Mouse (Mus musculus) lung, postnatal 36 days (tissue): Measurements from ENCODE around the gene Tnks2.
"Not testable (repeated sequence)": the region's sequence is repeated elsewhere in the genome, so short reads cannot be mapped to it uniquely, and the experiment has no call there.

Experiments
- DNase-seq: peaks from one replicate; pipeline ENCODE4 v3.0.0; 2022; ENCODE audit warnings: mixed read lengths

Tnks2 gene

DNA sequence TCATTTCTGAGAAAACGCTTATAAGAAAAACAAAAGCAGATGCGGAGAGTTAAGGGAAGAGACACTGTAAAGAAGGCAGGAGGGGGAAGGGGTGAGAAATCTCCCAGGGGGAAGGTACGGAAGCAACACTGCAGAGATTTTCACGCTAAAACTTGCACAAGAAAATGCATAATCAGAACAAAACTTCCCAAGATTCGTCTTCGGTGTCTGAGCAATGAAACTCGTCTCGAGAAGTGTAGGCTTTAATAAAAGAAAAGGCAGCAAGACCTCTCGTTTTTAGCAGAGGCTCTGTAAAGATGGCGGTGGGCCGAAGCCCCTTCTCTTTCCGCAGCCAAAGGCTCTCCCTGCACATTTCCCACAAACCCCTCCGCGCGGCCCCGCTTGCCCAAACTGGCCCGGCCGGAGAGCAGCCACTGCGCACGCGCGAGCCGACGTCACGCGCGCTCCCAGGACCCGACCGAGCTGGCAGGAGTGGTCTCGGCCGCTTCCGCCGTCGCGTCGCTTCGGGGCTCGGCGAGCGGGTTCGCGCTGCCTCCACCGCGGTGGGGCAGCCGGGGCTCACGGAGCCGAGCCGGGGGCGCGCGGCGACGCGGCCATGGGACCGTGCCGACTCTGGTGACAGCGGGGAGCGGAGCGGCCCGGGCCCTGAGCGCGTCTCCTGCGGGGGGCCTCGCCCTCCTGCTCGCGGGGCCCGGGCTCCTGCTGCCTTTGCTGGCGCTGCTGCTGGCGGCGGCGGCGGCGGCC, at the start of gene Tnks2:
Tnks2 (plus strand) TSS at position 445 of the 744 bp plus-strand sequence.
- peak; percentile 97 for DNase-seq

DNA sequence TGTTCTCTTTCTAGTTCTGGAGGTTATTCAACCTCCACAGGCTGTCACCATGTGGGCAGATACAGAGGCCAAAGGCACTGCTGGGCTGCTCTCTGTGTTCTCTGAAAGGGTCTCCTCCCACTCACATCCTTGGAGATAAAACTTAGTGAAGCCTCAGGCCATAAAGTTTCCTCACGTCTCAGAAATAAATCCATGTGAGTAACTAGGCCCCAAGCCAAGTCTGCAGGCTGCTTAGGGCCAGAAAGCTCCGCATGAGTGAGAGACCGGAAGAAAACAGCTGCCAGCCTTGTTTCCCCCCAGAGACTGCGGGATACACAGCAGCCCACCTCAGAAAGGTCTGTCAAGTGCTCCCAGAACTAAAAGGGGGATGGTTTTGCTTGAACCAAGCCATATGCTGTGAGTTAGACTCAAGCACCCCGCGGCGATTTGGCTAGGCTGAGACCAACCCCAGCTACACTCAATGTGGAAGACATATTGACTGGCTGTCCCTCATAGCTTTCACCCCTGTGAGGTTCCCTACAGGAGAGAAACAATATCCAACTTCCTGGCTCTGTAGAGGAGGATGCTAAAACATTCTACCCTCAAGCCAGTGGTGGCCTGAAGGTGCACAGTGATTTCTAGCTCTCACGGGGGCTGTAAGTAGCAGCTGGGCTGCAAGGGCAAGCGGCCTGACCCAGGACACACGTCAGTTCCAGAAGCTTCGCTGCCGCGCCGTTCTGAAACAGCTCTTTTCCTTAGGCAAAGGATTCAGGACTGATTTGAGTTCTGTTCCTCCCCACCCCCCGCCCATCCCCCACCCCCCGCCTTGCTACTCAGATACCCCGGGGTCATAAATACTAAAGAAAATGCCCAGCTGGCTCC, 43.9 kb upstream of the Tnks2 start:
- DNase-seq: peak; percentile 62

DNA sequence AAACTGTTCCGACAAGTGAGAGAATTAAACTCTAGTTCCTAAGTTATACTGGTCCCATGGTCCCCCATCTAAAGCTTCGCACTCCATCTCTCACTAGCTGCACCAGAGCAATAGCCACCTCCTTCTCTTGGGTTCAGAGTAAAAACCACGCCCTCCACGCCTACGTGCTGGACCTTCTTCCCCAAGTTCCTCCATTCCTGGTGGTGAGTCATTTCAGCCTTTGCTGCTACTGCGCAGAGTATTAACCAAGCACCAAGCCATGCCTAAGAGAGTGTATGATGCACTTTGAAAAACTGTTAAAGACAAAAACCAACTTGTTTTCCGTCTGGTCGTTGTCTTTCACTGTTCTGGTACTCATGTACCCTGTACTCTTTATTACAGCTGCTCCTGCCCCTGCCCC, 41.4 kb upstream of the Tnks2 start:
- DNase-seq: peak; percentile 61

DNA sequence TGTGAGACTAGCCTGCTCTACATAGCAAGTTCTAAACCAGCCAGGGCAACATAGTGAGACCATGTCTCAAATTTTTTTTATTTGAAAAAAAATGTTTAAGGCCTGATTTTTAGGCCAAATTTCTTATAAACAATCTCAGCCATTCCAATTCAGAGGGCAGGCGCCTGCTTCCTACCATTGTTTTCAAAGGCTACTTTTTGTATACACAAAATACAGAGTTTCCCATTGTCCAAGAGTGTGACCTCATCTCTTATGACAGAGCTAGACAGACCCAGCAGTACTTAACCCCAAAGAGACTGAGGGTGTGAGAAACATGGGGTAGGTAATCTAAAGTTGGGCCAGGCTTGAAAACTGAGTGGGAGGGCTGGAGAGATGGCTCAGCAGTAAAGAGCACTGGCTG, 40.6 kb upstream of the Tnks2 start:
- peak; percentile 47 for DNase-seq

DNA sequence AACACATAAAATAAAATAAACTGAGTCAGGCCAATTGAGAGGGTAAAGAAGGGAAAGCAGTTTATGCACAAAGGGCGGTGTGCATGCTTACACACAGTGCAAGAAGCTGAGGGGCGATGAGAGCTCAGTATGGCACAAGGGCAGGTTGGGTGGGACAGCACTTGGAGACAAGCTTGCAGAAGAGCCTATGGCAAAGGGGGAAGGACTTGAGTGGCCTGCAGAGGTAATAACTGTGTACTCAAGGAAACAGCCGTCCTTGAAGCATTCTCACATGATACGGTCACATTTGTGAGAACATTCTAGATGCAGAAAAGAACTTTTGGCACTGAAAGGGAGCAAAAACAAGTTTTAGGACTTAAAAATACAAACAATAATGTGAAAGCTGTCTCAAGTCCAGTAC, 40.0 kb upstream of the Tnks2 start:
- DNase-seq: no peak

DNA sequence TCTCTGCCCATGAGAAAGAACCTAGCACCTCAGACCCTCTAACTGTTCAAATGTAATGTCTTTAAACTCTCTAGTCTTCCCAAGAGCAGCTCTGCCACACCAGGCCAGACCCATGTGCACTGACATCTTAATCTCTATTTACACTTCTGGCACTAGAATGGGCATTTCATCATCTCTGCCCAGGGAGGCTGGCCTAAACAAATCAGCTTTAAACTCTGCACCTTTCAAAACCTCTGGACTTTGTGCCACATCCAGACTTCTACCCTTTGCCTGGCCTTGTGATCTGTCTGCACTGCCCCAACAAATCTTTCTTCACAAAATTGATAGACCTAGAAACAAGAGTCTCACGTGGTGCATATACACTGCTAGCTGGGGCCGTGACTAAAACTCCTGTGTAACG, 38.8 kb upstream of the Tnks2 start:
- peak; percentile 68 for DNase-seq

DNA sequence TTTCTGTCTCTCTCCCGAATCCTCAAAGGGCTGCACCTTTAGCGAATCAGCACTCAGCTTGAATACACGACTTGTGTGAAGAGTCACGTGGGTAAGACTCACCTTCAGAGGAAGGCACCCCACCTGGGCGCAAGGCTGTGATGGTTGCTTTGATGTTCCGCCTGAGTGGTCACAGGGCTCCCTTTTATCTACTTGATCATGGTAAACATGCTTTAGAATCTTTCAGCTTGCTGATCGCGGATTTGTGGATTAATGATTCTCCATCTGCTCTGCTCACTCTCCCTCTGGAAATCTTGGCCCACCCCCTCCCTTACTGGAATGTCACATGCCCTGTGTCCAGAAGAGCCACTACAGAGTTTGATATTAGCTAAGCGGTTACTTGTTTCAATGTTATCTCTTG, 37.1 kb upstream of the Tnks2 start:
- DNase-seq: no peak

DNA sequence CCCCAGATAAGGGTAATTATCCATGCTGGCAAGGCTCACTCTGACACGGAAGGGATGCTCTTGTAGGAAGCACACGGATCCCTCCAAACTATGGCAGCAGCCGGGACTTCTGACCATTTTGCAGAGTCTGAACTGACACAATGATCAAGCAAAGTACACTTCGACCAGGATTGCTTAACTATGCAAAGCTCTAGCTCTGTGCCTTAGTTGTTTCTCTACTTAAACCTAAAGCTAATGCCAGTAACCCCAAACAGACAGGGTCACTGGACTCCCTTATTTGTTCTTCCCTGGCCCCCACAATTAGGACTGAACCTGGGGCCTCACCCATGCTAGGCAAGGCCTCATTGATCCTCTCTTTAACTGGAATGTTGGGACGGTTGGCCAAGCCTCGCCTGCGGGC, 33.7 kb upstream of the Tnks2 start:
- no peak for DNase-seq

DNA sequence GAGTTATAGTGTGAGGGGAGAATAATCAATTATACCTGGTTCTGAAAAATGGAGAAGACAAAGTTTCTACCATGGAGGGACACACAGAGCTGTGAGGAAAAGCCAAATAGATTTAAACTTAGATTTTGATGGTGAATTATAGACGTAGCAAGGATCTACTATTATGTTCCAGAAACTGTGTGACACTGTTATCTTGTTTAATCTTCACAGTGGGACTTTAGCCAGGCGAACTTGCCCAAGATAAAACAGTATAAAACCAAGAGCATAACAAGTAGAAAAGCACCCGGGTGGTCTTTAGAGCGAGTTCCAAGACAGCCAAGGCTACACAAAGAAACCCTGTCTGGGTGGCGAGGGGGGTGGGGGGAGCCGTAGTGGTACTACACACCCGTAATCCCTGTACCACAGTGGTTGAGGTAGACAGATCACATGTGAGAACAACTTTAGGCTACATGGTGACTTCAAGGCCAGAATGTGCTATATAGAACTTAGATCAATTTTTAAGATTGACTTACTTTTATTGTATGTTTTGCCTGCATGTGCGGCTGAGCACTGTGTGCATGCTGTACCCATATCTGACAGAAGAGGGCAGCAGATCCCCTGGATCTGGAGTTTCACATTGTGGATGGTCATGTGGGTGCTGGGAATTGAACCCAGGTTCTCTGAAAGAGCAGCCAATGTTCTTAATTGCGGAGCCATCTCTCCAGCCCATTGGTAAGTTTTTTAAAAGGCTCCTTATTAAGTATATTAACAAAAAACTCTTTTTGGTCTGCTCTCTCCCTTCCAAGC, 32.0 kb upstream of the Tnks2 start:
- no peak for DNase-seq

DNA sequence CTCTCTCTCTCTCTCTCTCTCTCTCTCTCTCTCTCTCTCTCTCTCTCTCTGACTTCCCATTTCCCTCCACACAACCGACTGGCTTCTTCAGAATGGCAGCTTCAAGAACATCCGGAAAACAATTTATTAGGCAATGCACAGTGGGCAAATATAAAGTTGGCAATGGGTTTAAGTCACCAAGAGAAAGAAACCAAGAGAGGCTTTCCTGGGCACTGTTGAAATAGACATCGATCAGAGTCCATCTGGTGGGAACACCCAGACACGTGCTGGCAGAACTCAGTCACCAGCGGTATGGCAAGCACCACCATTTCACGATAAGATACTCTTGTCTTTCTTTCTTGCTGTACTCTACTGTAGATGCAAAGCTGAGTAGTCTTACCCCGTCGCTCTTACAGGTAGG, 30.6 kb upstream of the Tnks2 start:
- DNase-seq: no peak

DNA sequence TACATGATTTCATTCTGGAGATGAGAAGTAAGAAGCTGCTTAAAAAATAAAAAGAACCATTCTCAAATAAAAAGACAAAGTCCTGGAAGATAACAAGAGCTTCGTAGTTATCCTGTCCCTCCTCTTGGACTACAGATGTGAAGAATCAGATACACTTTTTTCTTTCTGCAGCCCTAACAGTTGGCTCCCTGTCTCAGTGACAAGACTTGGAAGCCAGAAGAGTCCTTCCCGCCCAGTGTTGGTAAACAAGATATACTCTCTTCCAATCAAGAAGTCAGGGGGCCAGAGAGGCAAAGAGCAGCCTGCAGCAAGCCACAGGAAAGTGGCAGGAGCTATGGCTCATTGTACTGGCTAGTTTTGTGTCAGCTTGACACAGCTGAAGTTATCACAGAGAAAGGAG, 27.2 kb upstream of the Tnks2 start:
- no peak for DNase-seq

DNA sequence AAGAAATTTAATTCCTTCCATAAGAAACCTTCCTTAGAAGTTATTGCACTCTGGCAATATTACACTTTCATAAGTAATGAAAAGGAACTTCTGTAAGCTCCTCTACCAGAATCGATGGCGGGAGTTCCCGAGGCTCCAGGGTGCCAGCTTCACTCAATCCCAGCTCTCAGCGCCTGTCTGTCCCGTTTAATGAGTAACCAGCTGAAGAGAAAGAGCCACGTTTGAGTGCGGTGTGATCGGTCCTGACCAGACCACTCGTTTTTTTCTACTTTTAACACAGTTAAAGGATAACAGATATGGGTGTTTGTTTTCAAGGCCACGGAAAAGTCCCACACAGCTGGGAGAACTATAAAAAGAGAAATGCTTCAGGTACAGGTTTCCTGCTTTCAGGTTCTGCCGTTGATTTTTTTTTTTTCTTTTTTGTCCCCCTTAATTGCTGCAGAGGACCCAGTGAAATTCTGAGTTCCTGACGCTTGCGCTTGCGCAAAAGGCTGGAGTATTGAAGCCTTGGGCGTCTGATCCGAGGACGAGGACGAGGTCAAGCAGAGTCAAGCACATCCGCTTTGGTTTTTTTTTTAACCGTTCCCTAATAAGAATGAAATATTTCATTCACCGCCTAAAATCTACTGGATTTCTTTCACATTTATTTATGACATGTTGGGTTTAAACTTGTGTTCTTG, 25.5 kb upstream of the Tnks2 start:
- DNase-seq: no peak

DNA sequence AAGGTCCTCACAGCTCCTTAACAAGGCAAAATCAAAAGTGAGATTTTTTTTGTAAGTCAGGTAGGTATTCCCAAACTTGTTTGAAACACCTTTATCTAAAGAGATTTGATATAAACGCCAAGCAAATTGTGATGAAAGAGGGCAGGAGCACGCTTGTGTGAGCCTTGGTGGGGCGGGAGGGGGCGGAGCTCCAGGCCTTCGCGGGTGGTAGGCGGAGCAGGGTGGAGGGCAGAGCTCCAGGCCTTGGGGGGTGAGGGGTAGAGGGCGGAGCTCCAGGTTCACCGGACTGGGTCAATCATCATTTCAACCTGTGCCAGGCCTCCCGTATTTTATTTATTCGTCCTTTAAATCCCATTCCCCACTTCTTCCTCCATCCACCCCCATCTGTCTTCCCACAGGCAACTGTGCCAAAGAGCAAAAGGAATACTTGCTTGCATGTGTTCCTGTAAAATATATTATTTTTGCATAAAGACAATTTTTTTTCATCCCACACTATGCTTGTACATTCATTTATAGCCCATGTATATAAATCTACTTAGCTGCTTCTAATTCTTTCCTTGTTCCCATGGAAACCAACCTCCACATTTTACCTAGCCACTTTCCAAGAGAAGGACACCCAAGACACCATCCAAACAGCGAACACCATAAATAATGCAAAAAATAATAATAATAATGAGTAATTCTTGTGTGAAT, 24.4 kb upstream of the Tnks2 start:
- DNase-seq: no peak

DNA sequence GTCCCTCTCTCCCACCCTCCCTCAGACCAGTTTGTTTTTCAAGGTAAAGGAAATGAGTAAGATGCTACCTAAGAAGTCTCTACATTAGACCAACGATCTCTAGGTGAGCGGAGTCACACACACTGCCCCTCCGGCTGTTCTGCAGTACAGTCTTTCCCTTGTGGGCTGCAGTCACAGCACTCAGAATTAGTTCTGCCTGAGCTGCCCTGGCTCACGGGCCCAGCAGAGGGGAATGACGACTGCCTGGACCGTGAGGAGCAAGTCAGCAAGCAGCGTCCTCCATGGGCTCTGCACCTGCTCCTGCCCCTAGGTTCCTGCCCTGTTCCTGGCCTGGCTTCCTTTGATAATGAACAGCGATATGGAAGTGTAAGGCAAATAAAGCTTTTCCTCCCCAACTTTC, 22.0 kb upstream of the Tnks2 start:
- DNase-seq: no peak

DNA sequence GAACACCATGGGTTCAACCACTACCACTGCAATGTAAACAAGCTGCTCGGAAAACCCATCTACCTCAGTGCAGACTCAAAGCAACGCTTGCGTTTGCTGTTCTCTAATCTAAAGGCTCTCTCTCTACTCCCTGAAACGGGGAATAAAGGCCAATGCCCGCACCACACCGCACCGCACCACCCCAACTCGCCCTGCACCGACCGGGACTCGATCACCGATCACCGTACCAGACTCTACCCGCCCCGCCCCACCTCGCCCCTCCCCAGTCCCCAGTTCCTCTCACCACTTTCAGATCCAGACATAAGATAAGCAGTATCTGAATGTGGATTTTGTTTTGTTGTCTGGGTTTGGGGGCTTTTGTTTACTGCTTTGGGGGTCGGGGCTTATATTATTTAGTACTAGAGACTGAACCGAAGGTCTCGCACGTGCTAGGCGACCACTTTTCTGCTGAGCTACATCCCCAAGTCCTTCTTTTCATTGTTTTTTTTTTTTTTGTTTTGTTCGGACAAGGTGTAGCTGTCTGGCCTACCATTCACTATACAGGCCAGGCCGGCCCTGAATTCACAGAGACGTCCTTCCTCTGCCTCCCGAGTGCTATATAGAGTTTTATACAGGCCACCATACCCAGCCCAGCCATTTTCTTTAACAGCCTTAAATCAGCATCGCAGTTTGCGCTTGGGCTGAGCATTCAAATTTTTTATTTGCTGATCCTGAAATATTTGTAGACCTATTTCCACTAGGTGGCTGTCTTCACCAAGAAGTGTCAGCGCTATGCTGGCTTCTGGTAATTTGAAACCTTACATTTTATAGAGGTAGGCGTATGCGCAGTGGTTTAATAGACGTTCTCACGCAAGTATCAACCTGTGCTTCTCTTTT, 18.4 kb upstream of the Tnks2 start:
- peak; percentile 80 for DNase-seq

DNA sequence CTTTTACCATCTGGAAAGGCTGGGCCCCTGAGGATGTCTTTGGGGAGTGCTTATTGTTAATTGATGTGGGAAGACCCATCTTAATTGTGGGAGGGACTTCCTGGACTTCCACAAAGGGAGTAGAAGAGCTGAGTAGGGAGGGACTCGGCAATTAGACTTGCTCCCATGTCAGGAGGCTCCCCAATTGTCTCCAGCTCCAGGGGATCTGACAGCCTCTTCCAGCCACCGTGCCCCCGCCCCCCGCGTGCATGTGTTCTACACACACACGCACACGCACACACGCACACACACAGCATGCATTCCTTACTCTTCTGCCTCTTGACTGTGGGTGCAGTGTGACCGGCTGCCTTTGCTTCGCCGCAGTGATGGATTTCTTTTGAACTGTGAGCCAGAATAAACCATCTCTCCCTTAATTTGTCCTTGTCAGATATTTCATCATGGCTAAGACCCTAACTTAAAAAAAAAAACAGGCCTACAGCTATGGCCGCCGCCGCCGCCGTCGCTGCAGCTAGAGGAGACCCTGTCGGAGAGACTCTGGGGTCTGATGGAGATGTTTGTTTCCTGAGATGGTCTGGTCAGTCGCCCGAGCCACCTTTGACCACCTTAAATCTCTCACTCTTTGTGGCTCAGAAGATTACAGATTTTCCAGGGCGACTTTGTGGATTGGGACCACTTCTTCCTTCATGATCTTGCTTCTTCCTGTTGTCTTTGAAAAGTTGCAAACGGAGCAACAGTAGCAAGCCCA, 15.7 kb upstream of the Tnks2 start:
- no peak for DNase-seq

DNA sequence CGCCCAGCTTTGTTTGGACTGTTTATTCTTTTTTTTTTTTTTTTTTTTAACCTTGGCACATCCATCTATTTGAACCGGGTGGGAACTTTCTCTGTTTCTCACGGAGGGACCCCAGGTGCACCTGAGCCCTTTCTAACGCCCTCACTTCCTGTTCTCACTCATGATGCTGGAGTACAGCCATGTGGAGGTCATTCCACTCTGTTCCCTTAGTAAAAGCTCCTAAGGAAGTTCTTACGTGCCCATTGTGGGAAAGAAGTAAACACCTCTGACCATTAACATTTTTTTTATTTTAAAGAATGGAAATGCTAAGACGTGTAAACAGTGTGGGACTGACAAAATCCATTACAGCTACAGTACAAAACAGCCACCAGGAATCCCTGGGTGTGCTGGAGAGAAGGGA, 14.8 kb upstream of the Tnks2 start:
- no peak for DNase-seq

DNA sequence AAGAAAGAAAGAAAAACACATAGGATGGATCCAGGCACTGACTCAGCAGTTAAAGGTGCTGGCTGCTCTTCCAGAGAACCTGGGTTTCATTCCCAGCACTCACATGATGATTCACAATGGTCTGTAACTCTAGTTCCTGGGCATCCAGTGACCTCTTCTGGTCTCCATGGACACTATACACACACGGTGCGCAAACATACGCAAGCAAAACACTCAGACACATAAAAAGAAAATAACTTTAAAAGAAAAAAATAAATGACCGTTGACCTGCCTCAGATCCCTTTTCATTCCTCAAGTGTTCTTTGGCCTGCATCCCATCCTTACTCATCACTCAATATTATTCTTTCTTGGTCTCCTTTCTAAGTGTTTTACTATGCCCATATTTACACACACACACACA, 13.6 kb upstream of the Tnks2 start:
- DNase-seq: peak; percentile 54

DNA sequence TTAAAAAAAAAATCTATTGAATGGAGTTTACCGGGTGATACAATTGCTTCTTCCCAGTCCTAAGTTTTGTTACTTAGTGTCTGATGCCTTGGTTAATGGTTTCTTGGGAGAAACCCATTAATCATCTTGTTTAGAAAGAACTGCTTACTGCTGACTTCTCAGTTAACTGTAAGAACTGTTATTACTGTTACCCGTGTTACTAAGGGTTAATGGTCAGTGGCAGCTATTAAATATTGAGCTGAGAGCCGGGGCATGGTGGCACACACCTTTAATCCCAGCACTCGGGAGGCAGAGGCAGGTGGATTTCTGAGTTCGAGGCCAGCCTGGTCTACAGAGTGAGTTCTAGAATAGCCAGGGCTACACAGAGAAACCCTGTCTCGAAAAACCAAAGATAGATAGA, 12.7 kb upstream of the Tnks2 start:
- DNase-seq: not testable (repeated sequence)

DNA sequence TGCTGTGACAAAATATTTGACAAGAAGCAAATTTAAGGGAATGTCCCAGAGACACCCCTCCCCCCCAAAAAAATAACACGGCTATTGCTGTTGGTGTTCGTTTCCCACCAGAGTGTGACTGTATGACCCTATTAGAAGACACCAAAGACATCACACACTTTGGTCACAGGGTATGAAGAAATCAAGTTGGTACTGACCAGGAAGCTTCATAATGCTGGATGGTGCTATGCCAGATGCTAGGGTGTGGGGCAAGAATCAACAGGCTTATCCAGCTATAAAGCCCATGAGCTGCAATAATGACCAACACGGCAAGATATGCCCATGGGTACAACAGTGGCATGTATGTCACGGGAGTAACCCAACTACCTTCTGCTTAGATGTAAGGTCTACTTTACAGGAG, 11.3 kb upstream of the Tnks2 start:
- no peak for DNase-seq

DNA sequence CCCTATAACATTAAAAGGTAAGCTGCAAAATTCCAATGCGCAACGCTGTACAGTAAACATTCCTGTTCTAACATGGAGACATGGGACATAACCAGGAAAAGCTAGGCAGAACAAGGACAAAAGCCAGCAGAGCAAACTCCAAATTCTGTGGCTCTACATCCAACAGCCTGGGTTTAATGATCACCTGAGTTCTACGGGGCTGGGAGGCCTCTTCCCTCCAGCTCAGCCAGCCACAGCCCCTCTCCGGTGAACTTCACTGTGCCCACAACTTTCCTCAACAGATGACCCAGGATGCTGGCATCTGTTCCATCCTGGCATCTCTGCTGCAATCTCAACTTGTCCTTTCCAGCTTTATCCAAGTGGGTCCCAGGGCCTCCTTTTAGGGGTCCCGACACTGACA, 6.4 kb upstream of the Tnks2 start:
- no peak for DNase-seq
